Mouse (Mus musculus) adrenal gland, postnatal 10 days (tissue): Measurements from ENCODE around the gene Slc39a13. TPM values are rescaled to one million over a fixed set of nuclear protein-coding genes. Genes with fewer than 3 reads are reported as not detected.
"Not testable (repeated sequence)": the region's sequence is repeated elsewhere in the genome, so short reads cannot be mapped to it uniquely, and the experiment has no call there.

Source experiments
- DNase-seq: peaks from one replicate; pipeline ENCODE4 v3.0.0; 2021; ENCODE audit warnings: mixed read lengths
- total RNA-seq, 2 experiments: library from RNA; stranded (reverse); gene quantifications; 2 replicates each; pipeline ENCODE4 v1.2.3; 2021

Slc39a13 gene
- total RNA-seq, 2 experiments from 2014 or later = 22.3 to 30.5 TPM

DNA sequence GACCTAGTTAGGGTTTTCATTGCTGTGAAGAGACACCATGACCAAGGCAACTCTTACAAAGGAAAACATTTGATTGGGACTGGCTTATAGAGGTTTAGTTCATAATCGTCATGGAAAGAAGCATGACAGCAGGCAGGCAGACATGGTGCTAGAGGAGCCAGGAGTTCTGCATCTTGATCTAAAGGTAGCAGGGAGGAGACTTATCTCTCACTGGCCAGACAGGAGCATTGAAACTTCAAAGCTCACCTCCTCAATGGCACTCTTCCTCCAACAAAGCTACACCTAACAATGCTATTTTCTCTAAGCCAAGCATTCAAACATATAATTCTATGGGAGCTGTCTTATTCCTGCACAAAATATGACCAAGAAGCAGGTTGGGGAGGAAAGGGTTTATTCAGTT is 43.7 kb downstream of the Slc39a13 start:
- DNase-seq = no peak

DNA sequence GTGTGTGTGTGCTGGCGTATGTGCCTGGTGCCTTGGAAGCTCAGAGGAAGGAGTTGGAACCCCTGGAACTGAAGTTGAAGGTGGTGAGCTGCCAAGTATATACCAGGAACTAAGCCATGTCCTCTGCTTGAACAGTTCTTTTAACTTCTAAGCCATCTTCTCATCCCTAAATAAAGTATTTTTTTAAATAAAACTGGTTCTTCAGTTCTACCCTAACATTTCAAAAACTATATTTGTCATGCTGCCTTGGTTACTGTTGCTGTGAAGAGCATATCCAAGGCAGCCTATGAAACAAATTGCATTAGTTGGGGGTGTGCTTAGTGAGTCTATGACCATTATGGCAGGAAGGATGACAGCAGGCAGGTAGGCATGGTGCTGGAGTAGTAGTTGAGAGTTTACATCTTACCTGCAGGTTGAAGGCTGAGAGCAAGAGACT is 45.1 kb downstream of the Slc39a13 start:
- DNase-seq = no peak

DNA sequence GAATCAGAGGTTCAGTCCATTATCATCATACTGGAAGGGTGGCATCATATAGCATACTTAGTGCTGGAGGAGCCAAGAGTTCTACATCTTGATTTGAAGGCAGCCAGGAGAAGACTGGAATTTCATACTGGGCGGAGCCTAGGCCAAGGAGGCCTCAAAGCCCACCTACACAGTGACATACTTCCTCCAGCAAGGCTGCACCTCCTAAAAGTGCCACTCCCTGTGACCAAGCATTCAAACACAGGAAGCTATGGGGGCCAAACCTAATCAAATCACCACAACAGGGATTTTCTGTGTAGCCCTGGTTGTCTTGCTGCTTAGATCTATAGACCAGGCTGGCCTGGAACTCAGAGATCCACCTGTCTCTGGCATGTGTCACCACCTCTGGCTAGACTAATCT is 46.3 kb downstream of the Slc39a13 start:
- DNase-seq = no peak

DNA sequence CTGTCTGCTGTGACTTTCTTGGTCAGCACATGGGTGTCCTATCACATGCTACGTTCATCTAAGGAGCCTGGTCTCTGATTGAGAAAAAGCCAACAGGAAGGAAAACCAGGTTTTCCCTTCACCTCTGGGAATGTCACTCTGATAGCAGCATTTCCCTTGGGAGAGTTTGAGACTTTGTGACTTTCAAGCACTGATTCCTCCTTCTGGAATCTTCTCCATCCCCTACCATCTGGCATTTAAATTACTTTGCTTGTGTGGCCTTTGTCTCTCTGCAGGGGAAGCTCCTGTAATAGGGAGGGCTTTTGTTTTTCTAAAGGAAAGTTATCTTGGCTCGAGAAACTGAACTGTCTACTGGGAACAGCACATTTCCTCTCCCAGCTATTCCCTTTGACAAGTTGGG is 47.1 kb downstream of the Slc39a13 start:
- DNase-seq = no peak

DNA sequence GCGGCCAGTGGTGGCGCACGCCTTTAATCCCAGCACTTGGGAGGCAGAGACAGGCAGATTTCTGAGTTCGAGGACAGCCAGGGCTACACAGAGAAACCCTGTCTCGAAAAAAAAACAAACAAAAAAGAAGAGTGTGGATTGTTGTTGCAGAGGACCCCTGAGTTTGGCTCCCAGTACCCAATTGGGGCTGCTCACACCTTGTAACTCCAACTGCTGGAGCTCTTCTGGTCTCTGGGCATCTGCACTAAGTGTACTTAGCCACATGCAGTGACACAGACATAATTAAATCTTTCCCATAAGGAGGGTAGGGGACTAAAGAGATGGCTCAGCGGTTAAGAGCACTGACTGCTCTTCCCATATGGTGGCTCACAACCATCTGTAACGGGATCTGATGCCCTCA is 48.0 kb downstream of the Slc39a13 start:
- not testable (repeated sequence) for DNase-seq

DNA sequence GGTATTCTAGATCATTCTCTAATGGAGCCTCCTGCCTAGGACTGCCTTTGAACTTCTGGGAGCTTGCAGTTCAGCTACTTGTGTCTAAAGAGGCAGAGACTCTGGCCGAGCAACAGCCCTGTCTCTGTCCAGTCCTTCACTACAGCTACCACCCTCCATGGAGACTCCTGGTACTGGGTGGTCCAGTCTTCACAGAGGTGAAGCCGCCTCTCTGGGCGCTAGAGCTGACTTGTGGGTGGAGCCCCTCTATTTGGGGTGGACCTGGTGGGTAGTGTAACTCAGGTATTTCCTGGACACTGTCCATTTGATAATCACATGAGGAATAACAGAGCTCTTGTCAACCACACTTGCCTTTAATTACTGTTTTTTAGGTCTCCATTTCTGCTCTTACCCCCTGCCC is 50.3 kb downstream of the Slc39a13 start:
- DNase-seq = no peak

DNA sequence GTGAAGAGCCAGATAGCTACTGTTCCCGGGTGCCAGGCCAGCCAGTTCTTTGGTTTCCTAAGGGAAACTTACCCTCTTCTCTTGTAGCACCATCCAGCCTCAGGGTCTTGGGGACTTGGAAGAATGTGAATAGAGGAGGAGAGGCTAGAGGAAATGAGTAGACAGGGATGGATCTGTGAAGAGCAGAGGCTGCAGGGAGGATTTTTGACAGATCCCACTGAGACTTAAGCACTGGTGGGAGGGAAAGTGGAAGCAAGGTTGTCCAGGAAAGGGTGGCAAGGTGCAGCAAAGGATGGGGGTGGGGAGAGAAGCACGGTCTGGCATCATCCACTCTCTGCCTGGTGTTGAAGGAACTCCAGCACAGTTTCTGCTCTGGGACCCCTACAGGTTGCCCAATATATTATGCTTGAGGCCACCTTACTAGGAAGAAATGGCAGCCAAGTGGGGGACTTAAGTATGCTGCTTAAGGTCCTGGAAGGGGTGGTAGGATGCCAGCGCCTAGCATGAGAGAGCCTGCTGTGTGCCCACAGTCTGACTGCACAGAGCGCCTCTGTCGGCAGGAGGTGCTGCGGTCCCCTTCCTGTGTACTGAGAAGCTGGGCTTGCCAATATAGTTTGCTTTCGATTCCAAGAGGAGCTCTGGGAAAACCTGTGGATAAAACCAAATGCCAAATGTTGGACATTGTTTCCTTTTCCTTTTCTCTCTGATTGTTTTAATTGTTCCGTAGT is 52.0 kb downstream of the Slc39a13 start:
- peak; percentile 57 for DNase-seq

DNA sequence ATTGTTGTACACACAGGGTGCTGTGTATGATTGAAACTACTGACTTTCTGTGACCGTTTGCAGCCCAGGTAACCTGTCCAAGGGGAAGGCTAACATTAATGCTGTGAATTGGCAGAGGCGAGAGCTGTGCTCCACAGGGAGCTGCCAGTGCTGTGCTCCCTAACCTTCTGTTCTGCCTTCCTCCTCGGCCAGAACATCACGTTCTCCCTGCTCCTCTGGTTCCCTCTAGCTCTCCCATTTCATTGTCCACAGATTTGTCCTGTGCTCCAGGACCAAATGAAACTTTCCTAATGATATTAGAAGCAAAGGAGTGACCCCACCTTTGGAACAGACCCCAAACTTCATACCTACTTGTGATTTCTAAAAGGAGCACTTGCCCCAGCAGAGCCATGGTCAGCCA is 54.8 kb downstream of the Slc39a13 start:
- DNase-seq = peak; percentile 22

DNA sequence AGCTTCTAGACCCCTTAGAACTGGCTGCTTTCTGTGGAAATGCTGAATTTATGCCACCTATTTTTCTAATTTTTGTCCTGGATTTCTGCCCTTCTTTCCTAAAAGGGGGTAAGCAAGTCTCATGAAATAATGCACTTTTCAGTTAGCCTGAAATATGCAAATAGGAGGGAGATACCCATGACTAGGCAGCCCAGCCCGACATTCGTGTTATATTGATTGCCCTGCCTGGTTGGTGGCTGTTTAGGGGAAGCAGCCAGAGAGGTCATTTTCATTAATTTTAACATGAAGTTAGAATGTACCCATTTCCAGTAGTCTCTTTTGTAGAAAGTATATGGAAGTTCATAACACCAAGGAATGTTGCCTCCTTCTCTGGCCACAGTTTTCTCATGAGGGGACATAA is 56.3 kb downstream of the Slc39a13 start:
- no peak for DNase-seq

Other genes starting within 250 kb of the Slc39a13 start
- gene Mtch2, start 223.3 kb downstream of the Slc39a13 start, total RNA-seq = 100 to 1,000 TPM; 412 to 444 TPM
- 1 to 10 TPM; 3.3 to 4.8 TPM for gene C1qtnf4, start 184.6 kb downstream of the Slc39a13 start, total RNA-seq
- 10 to 100 TPM; 24.6 to 26.6 TPM for gene Kbtbd4, start 165.7 kb downstream of the Slc39a13 start, total RNA-seq
- gene Ndufs3, start 165.6 kb downstream of the Slc39a13 start, total RNA-seq = 100 to 1,000 TPM; 692 to 778 TPM
- gene Celf1, start 130.0 kb downstream of the Slc39a13 start, total RNA-seq = 10 to 100 TPM; 74.7 to 87.0 TPM
- gene Rapsn, start 34.8 kb downstream of the Slc39a13 start, total RNA-seq = 1 to 10 TPM; 1.7 to 5.0 TPM
- gene Psmc3, start 16.4 kb downstream of the Slc39a13 start, total RNA-seq = 100 to 1,000 TPM; 174 to 182 TPM
- gene Spi1, start 12.0 kb upstream of the Slc39a13 start, total RNA-seq = 1 to 10 TPM; 5.3 to 8.7 TPM
- gene Mybpc3, start 47.7 kb upstream of the Slc39a13 start, total RNA-seq = under 1 TPM; 0.09 TPM
- 10 to 100 TPM; 17.0 to 22.5 TPM for gene Madd, start 113.4 kb upstream of the Slc39a13 start, total RNA-seq
- 10 to 100 TPM; 33.6 to 39.7 TPM for gene Nr1h3, start 132.4 kb upstream of the Slc39a13 start, total RNA-seq
- 10 to 100 TPM; 30.0 to 37.0 TPM for gene Acp2, start 132.5 kb upstream of the Slc39a13 start, total RNA-seq
- 10 to 100 TPM in 1 of 2 experiments, 1 to 10 TPM in 1; 9.2 to 16.3 TPM for gene Ddb2, start 166.6 kb upstream of the Slc39a13 start, total RNA-seq
- gene Pacsin3, start 185.5 kb upstream of the Slc39a13 start, total RNA-seq = 10 to 100 TPM; 53.9 to 80.0 TPM
- gene Arfgap2, start 194.6 kb upstream of the Slc39a13 start, total RNA-seq = 10 to 100 TPM; 80.3 to 90.2 TPM